Mouse (Mus musculus) forebrain, embryonic 15.5 days (tissue): ENCODE measurements around the gene Cdh22. TPM values are rescaled to one million over a fixed set of nuclear protein-coding genes. Genes with fewer than 3 reads are reported as not detected.
A peak's percentile ranks its signal among the peaks of the same experiment; 100 is the strongest.

ENCODE experiments used
- ATAC-seq: fragments of 200-750 bp; cut with Nextera tagmentation; replicated peaks from 2 replicates; pipeline ENCODE4 v1.8.0; 2017; ENCODE audit warnings: mild to moderate bottlenecking, moderate TSS enrichment, moderate library complexity
- H3K27ac ChIP-seq: fragments of 300-500 bp; sonication (generic); replicated peaks from 2 replicates; pipeline ENCODE4 v1.5.1; 2015; ENCODE audit warnings: mild to moderate bottlenecking, inconsistent platforms
- H3K27me3 ChIP-seq: fragments of 300-500 bp; sonication (generic); 2 replicates; pipeline ENCODE4 v1.6.1; 2015; ENCODE audit warnings: inconsistent platforms
- H3K36me3 ChIP-seq: fragments of 300-500 bp; sonication (generic); 2 replicates; pipeline ENCODE4 v1.6.1; 2015; ENCODE audit warnings: mild to moderate bottlenecking, inconsistent platforms
- H3K4me1 ChIP-seq: fragments of 300-500 bp; sonication (generic); 2 replicates; pipeline ENCODE4 v1.6.1; 2015; ENCODE audit warnings: inconsistent platforms
- H3K4me2 ChIP-seq: fragments of 300-500 bp; sonication (generic); replicated peaks from 2 replicates; pipeline ENCODE4 v1.6.1; 2015; ENCODE audit warnings: mild to moderate bottlenecking, inconsistent platforms
- H3K4me3 ChIP-seq: fragments of 300-500 bp; sonication (generic); 2 replicates; pipeline ENCODE4 v1.5.1; 2015; ENCODE audit warnings: mild to moderate bottlenecking, inconsistent platforms
- H3K9ac ChIP-seq: fragments of 300-500 bp; sonication (generic); replicated peaks from 2 replicates; pipeline ENCODE4 v1.6.1; 2015; ENCODE audit warnings: mild to moderate bottlenecking, inconsistent platforms
- H3K9me3 ChIP-seq: fragments of 300-500 bp; sonication (generic); 2 replicates; pipeline ENCODE4 v1.6.1; 2016; ENCODE audit warnings: inconsistent platforms
- WGBS: fragments of 180-500 bp; shearing (Covaris S2); methylation state at CpG from one replicate; pipeline ENCODE4 v1.1.7; 2015; ENCODE audit warnings: mixed read lengths; 5-methylcytosine and 5-hydroxymethylcytosine counted together
- polyA plus RNA-seq: library from polyadenylated mRNA; unstranded; fragments of >200 nt; fragmentation: Nextera tagmentation; extraction: Ambion mirVana; gene quantifications from 2 replicates; pipeline ENCODE4 v1.2.1, GENCODE M21; 2015

The Cdh22 gene
- polyA plus RNA-seq, result 6.0 and 6.1 TPM in 2 replicates

GRCm38 (mm10) chr2:165234613-165235291 is at the start of gene Cdh22:
TSS of gene Cdh22 (minus strand) at chr2:165234853.
- ATAC-seq, result peak; percentile 85
- WGBS, result under 1% methylated on average over 54 of the region's 60 CpGs
- Histone ChIP-seq H3K27me3 (peaks cover 44% of the 10 kb centered on the region; the same call in 1 of the 2 replicates), H3K4me2 (peak within 1 kb of the TSS; percentile 90), H3K36me3 (no peaks in the 10 kb centered on the region), H3K4me1 (peaks cover 36% of the 10 kb centered on the region), H3K9me3 (no peaks in the 10 kb centered on the region), H3K27ac (peak within 1 kb of the TSS; percentile 66), H3K4me3 (peak within 1 kb of the TSS; percentile 60), H3K9ac (peak within 1 kb of the TSS; percentile 71)

- ATAC-seq, result no peak
- no peak overlapping the region for H3K9ac ChIP-seq
- H3K4me2 ChIP-seq, result no peak overlapping the region
- H3K27me3 ChIP-seq, result no peaks in the 10 kb centered on the region
- peaks cover 45% of the 10 kb centered on the region for H3K4me1 ChIP-seq
- no peaks in the 10 kb centered on the region for H3K9me3 ChIP-seq
- no peak overlapping the region for H3K27ac ChIP-seq
- H3K36me3 ChIP-seq, result no peaks in the 10 kb centered on the region
- WGBS, result 95% methylated on average over 7 of the region's 7 CpGs
- H3K4me3 ChIP-seq, result no peak overlapping the region
These were observed 49.7 kb upstream of the Cdh22 start for GRCm38 (mm10) chr2:165284377-165284776.

DNA sequence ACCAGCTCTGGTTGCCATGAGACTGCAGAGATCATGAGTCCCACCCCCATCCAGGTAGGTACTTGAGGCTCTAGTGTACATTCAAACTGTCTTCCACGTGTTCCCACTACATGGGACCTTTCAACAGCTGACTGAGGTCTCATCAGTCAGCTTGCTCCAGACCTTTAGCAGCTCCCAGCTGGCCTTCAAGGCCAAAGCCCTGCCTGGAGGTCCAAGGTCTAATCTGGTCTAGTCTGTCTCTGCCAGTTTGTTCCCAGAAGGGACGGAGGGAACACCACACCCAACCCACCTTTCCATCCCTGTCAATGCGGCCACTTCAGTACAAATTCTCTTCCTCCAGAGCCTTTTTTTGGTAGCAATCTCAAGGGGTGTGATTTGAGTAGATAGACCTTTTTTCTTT is 49.0 kb upstream of the Cdh22 start:
- H3K27ac ChIP-seq, result no peak overlapping the region
- ATAC-seq, result no peak
- H3K36me3 ChIP-seq, result no peaks in the 10 kb centered on the region
- H3K9me3 ChIP-seq, result no peaks in the 10 kb centered on the region
- H3K9ac ChIP-seq, result no peak overlapping the region
- WGBS, result 92% methylated on average over 3 of the region's 3 CpGs
- H3K4me2 ChIP-seq, result no peak overlapping the region
- H3K27me3 ChIP-seq, result no peaks in the 10 kb centered on the region
- peaks cover 38% of the 10 kb centered on the region for H3K4me1 ChIP-seq
- H3K4me3 ChIP-seq, result no peak overlapping the region

GRCm38 (mm10) chr2:165281779-165282311 is 47.2 kb upstream of the Cdh22 start:
- no peak overlapping the region for H3K9ac ChIP-seq
- H3K36me3 ChIP-seq, result no peaks in the 10 kb centered on the region
- ATAC-seq, result no peak
- no peak overlapping the region for H3K4me2 ChIP-seq
- no peak overlapping the region for H3K27ac ChIP-seq
- no peaks in the 10 kb centered on the region for H3K9me3 ChIP-seq
- no peak overlapping the region for H3K4me3 ChIP-seq
- WGBS, result 31% methylated on average over 6 of the region's 6 CpGs
- H3K27me3 ChIP-seq, result no peaks in the 10 kb centered on the region
- H3K4me1 ChIP-seq, result peaks cover 25% of the 10 kb centered on the region

DNA sequence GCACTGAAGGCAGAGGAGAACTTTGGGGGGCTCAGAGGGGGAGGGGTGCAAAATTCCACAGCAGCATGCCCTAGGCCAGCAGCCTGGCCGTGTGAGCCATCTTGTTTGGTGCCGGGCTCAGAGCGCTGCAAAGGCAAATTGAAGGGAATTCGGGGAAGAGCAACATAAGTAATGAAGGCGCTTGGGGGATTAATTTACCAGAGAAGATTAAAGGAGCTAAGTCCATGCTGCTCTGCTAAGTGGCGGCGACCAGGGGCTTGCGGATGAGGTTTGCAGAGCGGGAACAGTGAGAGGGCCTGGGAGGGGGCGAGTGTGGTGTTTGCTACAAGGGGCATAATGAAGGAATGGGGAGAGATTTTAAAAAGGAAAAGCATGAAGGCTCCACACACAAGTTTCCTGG is 44.7 kb upstream of the Cdh22 start:
- H3K9me3 ChIP-seq, result no peaks in the 10 kb centered on the region
- ATAC-seq, result no peak
- no peak overlapping the region for H3K27ac ChIP-seq
- H3K4me3 ChIP-seq, result no peak overlapping the region
- H3K4me2 ChIP-seq, result no peak overlapping the region
- 24% methylated on average over 10 of the region's 10 CpGs for WGBS
- no peaks in the 10 kb centered on the region for H3K36me3 ChIP-seq
- peaks cover 32% of the 10 kb centered on the region for H3K4me1 ChIP-seq
- H3K27me3 ChIP-seq, result no peaks in the 10 kb centered on the region
- H3K9ac ChIP-seq, result no peak overlapping the region

- H3K4me3 ChIP-seq, result no peak overlapping the region
- no peaks in the 10 kb centered on the region for H3K9me3 ChIP-seq
- H3K4me1 ChIP-seq, result peaks cover 40% of the 10 kb centered on the region
- H3K27me3 ChIP-seq, result no peaks in the 10 kb centered on the region
- no peaks in the 10 kb centered on the region for H3K36me3 ChIP-seq
- ATAC-seq, result no peak
- H3K27ac ChIP-seq, result no peak overlapping the region
- H3K9ac ChIP-seq, result no peak overlapping the region
- 87% methylated on average over 5 of the region's 5 CpGs for whole genome bisulfite sequencing
- H3K4me2 ChIP-seq, result no peak overlapping the region
These were observed 42.6 kb upstream of the Cdh22 start for GRCm38 (mm10) chr2:165277188-165277740.

DNA sequence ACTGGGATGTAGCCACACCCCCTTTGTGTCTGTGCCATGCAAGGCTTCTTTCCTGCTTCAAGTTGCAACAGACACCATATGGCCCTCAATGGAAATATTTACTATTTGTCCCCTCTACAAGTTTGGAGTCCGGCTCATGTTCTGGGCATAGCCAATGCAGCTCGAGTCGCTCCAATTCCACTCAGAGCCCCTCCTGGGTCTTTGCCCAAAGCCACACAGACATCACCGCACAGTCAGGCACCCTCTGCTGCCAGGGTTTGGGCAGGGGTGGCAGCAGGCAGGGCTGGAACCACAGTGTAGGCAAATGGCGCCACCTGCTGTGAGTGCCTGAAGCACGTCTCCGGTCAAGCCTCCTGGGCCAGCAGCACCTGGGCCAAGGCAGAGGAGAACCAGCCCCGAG is 41.2 kb upstream of the Cdh22 start:
- WGBS, result 10% methylated on average over 8 of the region's 8 CpGs
- Histone ChIP-seq H3K27ac (peak overlapping the region; percentile 76), H3K4me2 (no peak overlapping the region), H3K4me3 (no peak overlapping the region), H3K9ac (no peak overlapping the region), H3K27me3 (no peaks in the 10 kb centered on the region), H3K36me3 (no peaks in the 10 kb centered on the region), H3K9me3 (no peaks in the 10 kb centered on the region), H3K4me1 (peaks cover 41% of the 10 kb centered on the region)
- ATAC-seq, result peak; percentile 90

- H3K4me1 ChIP-seq, result peaks cover 47% of the 10 kb centered on the region
- ATAC-seq, result peak; percentile 73
- no peak overlapping the region for H3K4me2 ChIP-seq
- no peaks in the 10 kb centered on the region for H3K27me3 ChIP-seq
- no peak overlapping the region for H3K4me3 ChIP-seq
- H3K36me3 ChIP-seq, result no peaks in the 10 kb centered on the region
- peak overlapping the region; percentile 76 for H3K27ac ChIP-seq
- WGBS, result 15% methylated on average over 8 of the region's 8 CpGs
- no peak overlapping the region for H3K9ac ChIP-seq
- H3K9me3 ChIP-seq, result no peaks in the 10 kb centered on the region
These were observed 40.5 kb upstream of the Cdh22 start for GRCm38 (mm10) chr2:165275124-165275640.

GRCm38 (mm10) chr2:165273589-165273988 is 38.9 kb upstream of the Cdh22 start:
- Histone ChIP-seq H3K4me1 (peaks cover 47% of the 10 kb centered on the region), H3K9ac (no peak overlapping the region), H3K9me3 (no peaks in the 10 kb centered on the region), H3K36me3 (no peaks in the 10 kb centered on the region), H3K4me2 (no peak overlapping the region), H3K27me3 (peaks cover 2% of the 10 kb centered on the region; the same call in 1 of the 2 replicates), H3K4me3 (no peak overlapping the region), H3K27ac (no peak overlapping the region; the same call in 1 of the 2 replicates)
- WGBS, result 45% methylated on average over 4 of the region's 4 CpGs
- ATAC-seq, result no peak

DNA sequence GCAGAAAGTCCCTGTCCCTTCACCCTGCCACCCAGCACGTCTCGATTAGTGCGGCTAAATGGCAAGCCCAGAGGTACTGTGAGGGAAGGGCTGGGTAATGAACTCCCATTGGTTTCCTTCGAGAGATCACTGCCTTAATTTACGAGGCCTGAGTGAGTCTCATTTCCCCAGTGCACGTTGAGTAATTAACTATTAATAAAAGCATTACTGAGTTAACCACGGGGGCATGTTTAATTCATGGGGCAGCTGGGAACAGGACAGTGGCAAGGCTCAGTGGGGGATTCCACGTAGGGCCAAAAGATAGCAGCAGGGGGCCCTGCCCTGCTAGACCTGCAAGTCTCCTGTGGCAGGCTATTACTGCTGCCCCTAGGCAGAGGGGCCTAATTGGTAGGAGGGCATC is 36.7 kb upstream of the Cdh22 start:
- Histone ChIP-seq H3K27me3 (peaks cover 2% of the 10 kb centered on the region; the same call in 1 of the 2 replicates), H3K4me2 (no peak overlapping the region), H3K4me1 (peaks cover 57% of the 10 kb centered on the region), H3K9ac (no peak overlapping the region), H3K27ac (no peak overlapping the region), H3K4me3 (no peak overlapping the region), H3K36me3 (no peaks in the 10 kb centered on the region), H3K9me3 (no peaks in the 10 kb centered on the region)
- ATAC-seq, result no peak
- 1% methylated on average over 8 of the region's 8 CpGs for WGBS

DNA sequence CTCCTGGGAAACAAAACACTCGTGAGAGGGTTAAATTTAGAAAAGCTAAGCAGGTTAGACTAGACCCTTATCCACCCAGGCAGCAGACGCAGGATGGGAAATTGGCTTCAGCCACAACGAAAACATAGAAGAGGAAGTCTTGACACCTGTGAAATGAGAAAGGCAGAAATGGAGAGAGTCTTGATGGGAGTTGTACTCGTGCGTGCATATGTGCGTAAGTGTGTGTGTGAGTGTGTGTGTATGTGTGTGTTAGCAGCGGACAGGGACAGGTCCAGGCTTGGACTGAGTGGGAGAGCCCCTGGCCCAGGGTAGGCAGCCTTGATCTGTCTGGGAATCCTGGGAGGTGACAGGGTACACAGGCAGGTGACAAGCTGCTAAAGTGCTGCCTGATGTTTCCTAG is 36.2 kb upstream of the Cdh22 start:
- H3K9me3 ChIP-seq, result no peaks in the 10 kb centered on the region
- H3K9ac ChIP-seq, result no peak overlapping the region
- no peak for ATAC-seq
- H3K27ac ChIP-seq, result no peak overlapping the region
- no peak overlapping the region for H3K4me2 ChIP-seq
- H3K36me3 ChIP-seq, result no peaks in the 10 kb centered on the region
- WGBS, result 40% methylated on average over 7 of the region's 7 CpGs
- H3K4me3 ChIP-seq, result no peak overlapping the region
- peaks cover 2% of the 10 kb centered on the region; the same call in 1 of the 2 replicates for H3K27me3 ChIP-seq
- H3K4me1 ChIP-seq, result peaks cover 57% of the 10 kb centered on the region

DNA sequence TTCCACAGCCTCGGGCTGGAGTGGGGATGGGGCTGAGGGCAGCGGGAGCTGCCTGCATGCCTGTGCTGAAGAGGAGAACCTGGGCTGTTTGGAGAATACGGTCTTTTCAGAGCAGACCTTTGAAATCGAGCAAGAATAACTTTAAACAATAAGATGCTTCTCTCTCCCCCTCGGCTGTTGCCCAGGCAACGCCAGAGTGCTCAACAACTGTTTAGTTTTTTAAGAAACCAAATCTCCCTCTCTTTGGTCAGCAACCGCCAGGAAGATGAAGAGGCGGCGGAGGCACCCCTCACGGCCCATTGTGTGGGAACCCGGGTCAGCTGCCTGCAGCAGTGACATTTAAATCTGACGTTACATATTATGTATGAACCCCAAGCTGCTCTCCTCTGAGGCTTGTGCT is 32.1 kb upstream of the Cdh22 start:
- no peaks in the 10 kb centered on the region for H3K9me3 ChIP-seq
- H3K9ac ChIP-seq, result peak overlapping the region; percentile 7; the same call in 1 of the 2 replicates
- no peak overlapping the region for H3K4me3 ChIP-seq
- H3K4me2 ChIP-seq, result no peak overlapping the region
- H3K4me1 ChIP-seq, result peaks cover 42% of the 10 kb centered on the region
- no peaks in the 10 kb centered on the region for H3K36me3 ChIP-seq
- 3% methylated on average over 12 of the region's 12 CpGs for WGBS
- H3K27me3 ChIP-seq, result peaks cover 2% of the 10 kb centered on the region; the same call in 1 of the 2 replicates
- no peak overlapping the region for H3K27ac ChIP-seq
- ATAC-seq, result no peak
